Mouse (Mus musculus) forebrain, embryonic 10.5 days (tissue): Measurements from ENCODE around the gene Icmt. TPM values are rescaled to one million over a fixed set of nuclear protein-coding genes. Genes with fewer than 3 reads are reported as not detected.

Experiments used
- DNase-seq: peaks from one replicate; pipeline ENCODE4 v3.0.0-alpha.2; 2017; ENCODE audit warnings: low spot score; ENCODE audit errors: extremely low spot score
- H3K27ac ChIP-seq: fragments of 300-500 bp; sonication (generic); 2 replicates; pipeline ENCODE4 v1.5.1; 2016; ENCODE audit warnings: mild to moderate bottlenecking
- H3K27me3 ChIP-seq: fragments of 300-500 bp; sonication (generic); 2 replicates; pipeline ENCODE4 v1.6.1; 2016; ENCODE audit warnings: mild to moderate bottlenecking; ENCODE audit not compliant: poor library complexity, severe bottlenecking
- H3K36me3 ChIP-seq: fragments of 300-500 bp; sonication (generic); replicated peaks from 2 replicates; pipeline ENCODE4 v1.6.1; 2016; ENCODE audit warnings: mild to moderate bottlenecking, moderate library complexity
- H3K4me1 ChIP-seq: fragments of 300-500 bp; sonication (generic); 2 replicates; pipeline ENCODE4 v1.6.1; 2016
- H3K4me3 ChIP-seq: fragments of 300-500 bp; sonication (generic); 2 replicates; pipeline ENCODE4 v1.5.1; 2016; ENCODE audit warnings: mild to moderate bottlenecking, moderate library complexity
- H3K9me3 ChIP-seq: fragments of 300-500 bp; sonication (generic); 2 replicates; pipeline ENCODE4 v1.6.1; 2016; ENCODE audit warnings: mild to moderate bottlenecking, moderate library complexity
- WGBS: fragments of 180-500 bp; shearing (Covaris S2); methylation state at CpG from one replicate; pipeline ENCODE4 v1.1.7; 2016; 5-methylcytosine and 5-hydroxymethylcytosine counted together
- polyA plus RNA-seq: library from polyadenylated mRNA; unstranded; fragments of >200 nt; fragmentation: Nextera tagmentation; extraction: Ambion mirVana; gene quantifications from 2 replicates; pipeline ENCODE4 v1.2.1, GENCODE M21; 2016

The Icmt gene
- polyA plus RNA-seq, 1 experiment from 2014 or later, result 23.3 TPM

DNA sequence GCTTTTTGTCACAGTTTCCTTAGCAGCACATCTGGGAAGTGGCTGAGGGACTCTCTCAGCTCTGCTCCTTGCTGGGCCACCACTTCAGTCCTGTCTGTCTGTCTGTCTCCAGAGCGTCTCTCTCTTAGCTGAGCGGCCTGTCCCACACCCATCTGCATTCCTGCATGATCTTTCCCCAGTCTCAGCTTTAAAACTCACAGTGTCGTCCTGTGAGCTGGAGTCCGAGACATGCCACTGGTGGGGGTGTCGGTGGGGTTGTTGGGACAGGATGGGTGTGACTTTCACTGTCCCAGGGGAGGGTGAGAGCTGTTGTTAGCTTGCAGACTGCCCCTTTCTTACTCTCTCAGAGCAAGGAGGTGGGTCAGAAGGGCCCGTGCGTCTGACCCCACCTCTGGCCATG is 58.6 kb downstream of the Icmt start:
- Histone ChIP-seq H3K36me3 (no peaks in the 10 kb centered on the region), H3K27ac (no peak overlapping the region), H3K4me1 (peaks cover 27% of the 10 kb centered on the region), H3K4me3 (no peak overlapping the region), H3K27me3 (peaks cover 44% of the 10 kb centered on the region), H3K9me3 (no peaks in the 10 kb centered on the region)
- no peak for DNase-seq
- WGBS, result 83% methylated on average over 7 of the region's 7 CpGs

Other genes starting within 250 kb of the Icmt start
- gene Plekhg5, start 224.7 kb upstream of the Icmt start, polyA plus RNA-seq, result 9.6 and 9.8 TPM in 2 replicates
- gene Tnfrsf25, start 181.3 kb upstream of the Icmt start, polyA plus RNA-seq, result 0.72 and 0.96 TPM in 2 replicates
- 5.6 and 5.9 TPM in 2 replicates for gene Espn, start 144.9 kb upstream of the Icmt start, polyA plus RNA-seq
- gene Hes2, start 138.4 kb upstream of the Icmt start, polyA plus RNA-seq, result not detected in 2 replicates
- 61.0 and 64.4 TPM in 2 replicates for gene Acot7, start 119.1 kb upstream of the Icmt start, polyA plus RNA-seq
- 2.5 and 3.0 TPM in 2 replicates for gene Gpr153, start 23.0 kb upstream of the Icmt start, polyA plus RNA-seq
- gene Hes3, start 5.6 kb upstream of the Icmt start, polyA plus RNA-seq, result 0.38 and 0.92 TPM in 2 replicates
- gene Rnf207, start 21.8 kb downstream of the Icmt start, polyA plus RNA-seq, result 0.92 and 1.3 TPM in 2 replicates
- 363 and 368 TPM in 2 replicates for gene Rpl22, start 28.5 kb downstream of the Icmt start, polyA plus RNA-seq
- 0.09 and 0.31 TPM in 2 replicates for gene Chd5, start 41.4 kb downstream of the Icmt start, polyA plus RNA-seq
- gene Nphp4, start 179.5 kb downstream of the Icmt start, polyA plus RNA-seq, result 6.5 TPM in 2 replicates
- 10.1 and 11.2 TPM in 2 replicates for gene Kcnab2, start 180.6 kb downstream of the Icmt start, polyA plus RNA-seq